Mouse (Mus musculus): ENCODE results near the gene Tns1. TPM values are rescaled to one million over a fixed set of nuclear protein-coding genes. Genes with fewer than 3 reads are reported as not detected.
A peak's percentile ranks its signal among the peaks of the same experiment; 100 is the strongest.

Tns1 gene
- polyA plus RNA-seq, 1 experiment = 117 TPM

GRCm38 (mm10) chr1:73927819-73928218, 196.4 kb downstream of the Tns1 start:
- TF ChIP-seq CTCF (IDR thresholded peaks at IDR 0.05; ENCODE audit: borderline replicate concordance, control insufficient read depth, extremely low read depth, insufficient read depth, low read length, poor library complexity) (no peak), POLR2A (IDR thresholded peaks at IDR 0.05; ENCODE audit: control insufficient read depth, extremely low read depth, insufficient read depth, low read length, poor library complexity) (no peak)
- H3K27ac ChIP-seq (ENCODE audit: control insufficient read depth, insufficient read depth, low read length) = no peak overlapping the region
- DNase-seq = no peak
- peaks cover 7% of the 10 kb centered on the region; the same call in 1 of the 2 replicates for H3K4me1 ChIP-seq (replicated peaks; ENCODE audit: control insufficient read depth, insufficient read depth, low read length)
- WGBS = 96% methylated on average over 15 of the region's 15 CpGs
- H3K4me3 ChIP-seq (ENCODE audit: control insufficient read depth, insufficient read depth, low read length) = no peak overlapping the region
- H3K36me3 ChIP-seq (ENCODE audit: control insufficient read depth, insufficient read depth, low read length) = no peaks in the 10 kb centered on the region
- no peaks in the 10 kb centered on the region for H3K27me3 ChIP-seq (ENCODE audit: control insufficient read depth, insufficient read depth, low read length)

- DNase-seq = peak; percentile 27
- WGBS = 86% methylated on average over 7 of the region's 7 CpGs
- H3K4me3 ChIP-seq (ENCODE audit: control insufficient read depth, insufficient read depth, low read length) = no peak overlapping the region
- no peaks in the 10 kb centered on the region for H3K27me3 ChIP-seq (ENCODE audit: control insufficient read depth, insufficient read depth, low read length)
- no peak overlapping the region for H3K27ac ChIP-seq (ENCODE audit: control insufficient read depth, insufficient read depth, low read length)
- 0 out of 2 replicates have a peak, but pooled peaks have one; percentile 48 for TF ChIP-seq CTCF (IDR thresholded peaks at IDR 0.05; ENCODE audit: borderline replicate concordance, control insufficient read depth, extremely low read depth, insufficient read depth, low read length, poor library complexity)
- no peak for TF ChIP-seq POLR2A (IDR thresholded peaks at IDR 0.05; ENCODE audit: control insufficient read depth, extremely low read depth, insufficient read depth, low read length, poor library complexity)
- H3K36me3 ChIP-seq (ENCODE audit: control insufficient read depth, insufficient read depth, low read length) = no peaks in the 10 kb centered on the region
- peaks cover 7% of the 10 kb centered on the region; the same call in 1 of the 2 replicates for H3K4me1 ChIP-seq (replicated peaks; ENCODE audit: control insufficient read depth, insufficient read depth, low read length)
Observed at GRCm38 (mm10) chr1:73926279-73926678, 198.0 kb downstream of the Tns1 start.

GRCm38 (mm10) chr1:73924871-73925610, 199.2 kb downstream of the Tns1 start:
- no peaks in the 10 kb centered on the region for H3K27me3 ChIP-seq (ENCODE audit: control insufficient read depth, insufficient read depth, low read length)
- H3K27ac ChIP-seq (ENCODE audit: control insufficient read depth, insufficient read depth, low read length) = no peak overlapping the region
- H3K4me3 ChIP-seq (ENCODE audit: control insufficient read depth, insufficient read depth, low read length) = no peak overlapping the region
- TF ChIP-seq CTCF (IDR thresholded peaks at IDR 0.05; ENCODE audit: borderline replicate concordance, control insufficient read depth, extremely low read depth, insufficient read depth, low read length, poor library complexity) (no peak), POLR2A (IDR thresholded peaks at IDR 0.05; ENCODE audit: control insufficient read depth, extremely low read depth, insufficient read depth, low read length, poor library complexity) (no peak)
- H3K4me1 ChIP-seq (replicated peaks; ENCODE audit: control insufficient read depth, insufficient read depth, low read length) = peaks cover under 1% of the 10 kb centered on the region; the same call in 1 of the 2 replicates
- H3K36me3 ChIP-seq (ENCODE audit: control insufficient read depth, insufficient read depth, low read length) = 0 out of 2 replicates have a peak, but pooled peaks cover 4% of the 10 kb centered on the region
- no peak for DNase-seq
- WGBS = 98% methylated on average over 18 of the region's 18 CpGs

GRCm38 (mm10) chr1:73924210-73924609, 200.0 kb downstream of the Tns1 start:
- WGBS = 97% methylated on average over 5 of the region's 5 CpGs
- no peak for TF ChIP-seq CTCF (IDR thresholded peaks at IDR 0.05; ENCODE audit: borderline replicate concordance, control insufficient read depth, extremely low read depth, insufficient read depth, low read length, poor library complexity)
- Histone ChIP-seq H3K36me3 (ENCODE audit: control insufficient read depth, insufficient read depth, low read length) (0 out of 2 replicates have a peak, but pooled peaks cover 4% of the 10 kb centered on the region), H3K4me1 (replicated peaks; ENCODE audit: control insufficient read depth, insufficient read depth, low read length) (no peaks in the 10 kb centered on the region), H3K27ac (ENCODE audit: control insufficient read depth, insufficient read depth, low read length) (no peak overlapping the region), H3K4me3 (ENCODE audit: control insufficient read depth, insufficient read depth, low read length) (no peak overlapping the region), H3K27me3 (ENCODE audit: control insufficient read depth, insufficient read depth, low read length) (no peaks in the 10 kb centered on the region)
- no peak for DNase-seq

GRCm38 (mm10) chr1:73923185-73923584, 201.1 kb downstream of the Tns1 start:
- WGBS = 88% methylated on average over 8 of the region's 8 CpGs
- Histone ChIP-seq H3K27ac (ENCODE audit: control insufficient read depth, insufficient read depth, low read length) (no peak overlapping the region), H3K4me3 (ENCODE audit: control insufficient read depth, insufficient read depth, low read length) (no peak overlapping the region), H3K27me3 (ENCODE audit: control insufficient read depth, insufficient read depth, low read length) (no peaks in the 10 kb centered on the region), H3K4me1 (replicated peaks; ENCODE audit: control insufficient read depth, insufficient read depth, low read length) (no peaks in the 10 kb centered on the region), H3K36me3 (ENCODE audit: control insufficient read depth, insufficient read depth, low read length) (0 out of 2 replicates have a peak, but pooled peaks cover 4% of the 10 kb centered on the region)
- TF ChIP-seq CTCF (IDR thresholded peaks at IDR 0.05; ENCODE audit: borderline replicate concordance, control insufficient read depth, extremely low read depth, insufficient read depth, low read length, poor library complexity) (no peak), POLR2A (IDR thresholded peaks at IDR 0.05; ENCODE audit: control insufficient read depth, extremely low read depth, insufficient read depth, low read length, poor library complexity) (no peak)
- DNase-seq = no peak

- no peaks in the 10 kb centered on the region for H3K27me3 ChIP-seq (ENCODE audit: control insufficient read depth, insufficient read depth, low read length)
- H3K4me3 ChIP-seq (ENCODE audit: control insufficient read depth, insufficient read depth, low read length) = no peak overlapping the region
- H3K27ac ChIP-seq (ENCODE audit: control insufficient read depth, insufficient read depth, low read length) = no peak overlapping the region
- TF ChIP-seq CTCF (IDR thresholded peaks at IDR 0.05; ENCODE audit: borderline replicate concordance, control insufficient read depth, extremely low read depth, insufficient read depth, low read length, poor library complexity) (no peak), POLR2A (IDR thresholded peaks at IDR 0.05; ENCODE audit: control insufficient read depth, extremely low read depth, insufficient read depth, low read length, poor library complexity) (no peak)
- 96% methylated on average over 8 of the region's 8 CpGs for WGBS
- peaks cover 4% of the 10 kb centered on the region; the same call in 1 of the 2 replicates for H3K36me3 ChIP-seq (ENCODE audit: control insufficient read depth, insufficient read depth, low read length)
- no peaks in the 10 kb centered on the region for H3K4me1 ChIP-seq (replicated peaks; ENCODE audit: control insufficient read depth, insufficient read depth, low read length)
- no peak for DNase-seq
Observed at GRCm38 (mm10) chr1:73920701-73921100, 203.5 kb downstream of the Tns1 start.
